Mouse (Mus musculus) megakaryocyte, embryonic 14.5 days (primary cell): ENCODE measurements around the gene Gm12184. TPM values are rescaled to one million over a fixed set of nuclear protein-coding genes. Genes with fewer than 3 reads are reported as not detected.

ENCODE experiments used
- H3K27me3 ChIP-seq: replicated peaks from 2 replicates; pipeline ENCODE3; 2012; ENCODE audit warnings: inconsistent platforms
- H3K36me3 ChIP-seq: replicated peaks from 2 replicates; pipeline ENCODE3; 2012; ENCODE audit warnings: low read length, inconsistent platforms, mixed read lengths
- H3K4me1 ChIP-seq: 2 replicates; pipeline ENCODE4 v1.6.1; 2012; ENCODE audit warnings: inconsistent platforms
- H3K4me3 ChIP-seq: replicated peaks from 2 replicates; pipeline ENCODE3; 2012; ENCODE audit warnings: moderate library complexity, mild to moderate bottlenecking, inconsistent platforms
- H3K9me3 ChIP-seq: 2 replicates; pipeline ENCODE4 v1.6.1; 2012; ENCODE audit warnings: inconsistent platforms
- FLI1 ChIP-seq: IDR thresholded peaks from 2 replicates; pipeline ENCODE4 v1.6.1; 2012; ENCODE audit warnings: low read length, inconsistent platforms, mixed read lengths
- GATA1 ChIP-seq: IDR thresholded peaks from 3 replicates; pipeline ENCODE4 v1.6.1; 2012; ENCODE audit warnings: mixed read lengths, low read length, inconsistent platforms, borderline replicate concordance
- polyA plus RNA-seq: library from polyadenylated mRNA; stranded (reverse); fragments of >175 nt; gene quantifications from 2 replicates; pipeline ENCODE4 v1.2.3, GENCODE M21; 2012; ENCODE audit warnings: low replicate concordance; ENCODE audit not compliant: insufficient read depth

Gm12184 gene
- polyA plus RNA-seq, 1 experiment = 18.6 TPM

DNA sequence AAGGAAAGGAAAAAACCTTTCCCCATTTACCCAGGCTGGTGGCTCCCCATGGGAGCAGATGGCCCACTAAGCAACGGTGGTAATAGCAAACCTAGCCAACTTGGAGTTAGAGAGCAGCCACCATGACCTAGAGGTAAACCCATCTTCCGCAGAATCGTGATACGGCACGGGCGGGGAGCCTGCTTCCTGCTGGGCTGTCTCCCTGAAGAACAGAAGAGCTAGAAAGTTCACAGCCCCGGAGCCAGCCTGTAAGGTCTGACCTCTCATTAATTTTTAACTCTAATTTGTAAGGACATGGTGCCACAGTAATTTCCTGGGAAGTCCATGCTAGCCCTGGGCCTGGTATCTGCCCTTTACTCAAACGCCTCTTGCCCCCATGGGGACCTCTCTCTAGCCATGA is 35.5 kb downstream of the Gm12184 start:
- no peak for TF ChIP-seq GATA1
- H3K9me3 ChIP-seq = no peaks in the 10 kb centered on the region
- peaks cover 11% of the 10 kb centered on the region for H3K36me3 ChIP-seq
- no peaks in the 10 kb centered on the region for H3K27me3 ChIP-seq
- H3K4me3 ChIP-seq = no peak overlapping the region
- H3K4me1 ChIP-seq = peaks cover 45% of the 10 kb centered on the region

DNA sequence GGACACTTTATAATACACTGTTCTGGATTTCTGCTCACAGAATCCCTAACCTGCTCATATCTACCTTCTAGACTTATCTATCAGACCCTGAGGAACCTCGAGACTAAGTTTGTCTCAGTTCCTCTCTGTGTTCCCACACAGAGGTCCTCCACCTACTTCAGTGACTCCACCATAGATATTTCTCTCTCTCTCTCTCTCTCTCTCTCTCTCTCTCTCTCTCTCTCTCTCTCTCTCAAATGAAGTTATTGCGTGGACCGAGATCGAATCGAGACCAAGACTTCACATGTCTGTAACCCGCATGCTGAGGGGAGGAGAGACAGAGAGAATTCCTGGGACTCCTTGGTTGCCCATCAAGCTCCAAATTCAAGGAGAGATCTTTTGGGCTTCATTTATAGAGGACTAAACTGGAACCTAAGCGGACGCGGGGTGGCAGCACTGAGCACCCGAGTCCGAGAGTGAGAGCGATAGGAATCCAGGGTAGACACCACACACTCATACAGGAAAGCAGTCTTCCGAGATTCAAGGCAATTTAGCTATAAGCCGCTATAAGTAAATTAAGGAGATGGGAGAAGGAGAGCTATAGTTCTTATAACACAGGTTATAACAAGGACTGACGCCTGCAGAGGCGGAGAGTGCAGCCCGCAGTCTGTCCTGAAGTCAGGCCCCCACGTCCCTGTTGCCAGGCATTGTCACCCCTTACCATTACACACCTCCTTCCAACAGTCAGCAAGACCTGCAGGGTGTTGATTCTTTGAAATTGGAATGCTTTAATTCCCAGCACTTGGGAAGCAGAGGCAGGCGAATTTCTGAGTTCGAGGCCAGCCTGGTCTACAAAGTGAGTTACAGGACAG is 36.3 kb downstream of the Gm12184 start:
- H3K4me1 ChIP-seq = peaks cover 44% of the 10 kb centered on the region
- peak overlapping the region; percentile 87 for H3K4me3 ChIP-seq
- H3K27me3 ChIP-seq = no peaks in the 10 kb centered on the region
- no peak for TF ChIP-seq FLI1
- no peak for TF ChIP-seq GATA1
- peaks cover 14% of the 10 kb centered on the region for H3K36me3 ChIP-seq
- H3K9me3 ChIP-seq = no peaks in the 10 kb centered on the region

- peaks cover 48% of the 10 kb centered on the region for H3K4me1 ChIP-seq
- no peak overlapping the region for H3K4me3 ChIP-seq
- H3K27me3 ChIP-seq = no peaks in the 10 kb centered on the region
- no peak for TF ChIP-seq FLI1
- no peak for TF ChIP-seq GATA1
- no peaks in the 10 kb centered on the region for H3K9me3 ChIP-seq
- H3K36me3 ChIP-seq = peaks cover 10% of the 10 kb centered on the region
These were observed 37.2 kb downstream of the Gm12184 start for GRCm38 (mm10) chr11:48789215-48789614.

DNA sequence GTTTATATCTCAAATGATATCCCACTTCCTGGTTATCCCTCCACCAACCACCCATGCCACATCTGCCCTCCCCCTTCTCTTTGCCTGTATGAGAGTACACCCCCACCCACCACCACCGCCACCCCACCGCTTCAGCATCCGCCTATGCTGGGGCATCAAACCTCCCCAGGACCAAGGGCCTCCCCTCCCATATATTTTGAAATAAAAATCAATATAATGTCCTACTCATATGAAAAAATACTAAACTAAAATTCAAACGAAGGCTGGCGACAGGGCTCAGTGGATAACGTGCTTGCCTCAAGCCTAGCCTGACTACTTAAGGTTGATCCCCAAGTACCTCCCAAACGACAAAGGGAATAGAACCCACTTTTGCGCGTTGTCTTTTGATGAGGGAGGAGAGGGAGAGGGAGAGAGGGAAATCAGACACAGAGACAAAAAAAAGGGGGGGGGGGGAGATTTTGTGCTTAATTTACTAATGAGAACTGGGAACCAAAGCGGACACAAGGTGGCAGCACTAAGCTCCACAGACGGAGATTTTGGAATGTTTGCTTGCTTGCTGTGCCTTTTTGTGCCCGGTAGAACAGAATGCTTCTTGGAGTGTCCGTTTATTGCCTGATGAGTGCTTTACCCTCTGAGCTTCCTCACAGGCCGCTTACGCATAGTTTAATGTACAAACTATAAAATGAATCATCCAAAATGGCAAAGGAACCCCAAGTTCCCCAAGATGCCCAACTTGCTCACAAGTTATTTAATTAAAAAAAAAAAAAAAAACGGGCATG is 38.0 kb downstream of the Gm12184 start:
- peaks cover 47% of the 10 kb centered on the region for H3K4me1 ChIP-seq

GRCm38 (mm10) chr11:48787455-48788211 is 38.8 kb downstream of the Gm12184 start:
- TF ChIP-seq GATA1 (no peak), FLI1 (no peak)

More for the DNA sequence above, 38.0 kb downstream of the Gm12184 start:
- TF ChIP-seq GATA1 = no peak
- no peak for TF ChIP-seq FLI1
- H3K27me3 ChIP-seq = no peaks in the 10 kb centered on the region
- peak overlapping the region; percentile 91 for H3K4me3 ChIP-seq
- no peaks in the 10 kb centered on the region for H3K9me3 ChIP-seq
- peaks cover 6% of the 10 kb centered on the region for H3K36me3 ChIP-seq

GRCm38 (mm10) chr11:48782243-48782642 is 44.2 kb downstream of the Gm12184 start:
- Histone ChIP-seq H3K36me3 (peaks cover 10% of the 10 kb centered on the region), H3K4me3 (no peak overlapping the region), H3K4me1 (peaks cover 22% of the 10 kb centered on the region), H3K9me3 (no peaks in the 10 kb centered on the region), H3K27me3 (no peaks in the 10 kb centered on the region)
- no peak for TF ChIP-seq FLI1
- TF ChIP-seq GATA1 = no peak

More at GRCm38 (mm10) chr11:48787455-48788211, 38.8 kb downstream of the Gm12184 start:
- Histone ChIP-seq H3K4me1 (peaks cover 47% of the 10 kb centered on the region), H3K4me3 (peak overlapping the region; percentile 91), H3K9me3 (no peaks in the 10 kb centered on the region), H3K27me3 (no peaks in the 10 kb centered on the region), H3K36me3 (peaks cover 8% of the 10 kb centered on the region)

DNA sequence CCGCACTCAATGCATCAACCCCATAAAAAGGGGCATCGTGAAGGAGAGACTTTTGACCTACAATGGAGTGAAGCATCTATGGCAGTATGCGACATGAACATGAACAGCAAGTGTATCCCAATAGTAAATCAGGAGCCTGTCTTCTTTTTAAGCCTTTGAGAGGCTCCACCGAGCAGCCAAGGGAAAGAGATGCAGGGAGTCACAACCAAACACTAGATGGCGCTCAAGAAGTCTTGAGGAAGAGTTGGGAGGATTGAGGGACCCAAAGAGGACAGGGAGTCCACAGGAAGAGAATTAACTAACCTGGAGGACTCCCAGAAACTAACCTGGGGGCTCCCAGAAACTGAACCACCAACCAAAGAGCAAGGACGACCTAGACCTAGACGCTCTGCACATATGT is 47.0 kb downstream of the Gm12184 start:
- Histone ChIP-seq H3K4me1 (peaks cover 35% of the 10 kb centered on the region), H3K4me3 (peak overlapping the region; percentile 48), H3K36me3 (peaks cover 6% of the 10 kb centered on the region), H3K9me3 (no peaks in the 10 kb centered on the region), H3K27me3 (no peaks in the 10 kb centered on the region)
- no peak for TF ChIP-seq FLI1
- TF ChIP-seq GATA1 = no peak

- TF ChIP-seq FLI1 = no peak
- H3K36me3 ChIP-seq = peaks cover 2% of the 10 kb centered on the region
- no peak overlapping the region for H3K4me3 ChIP-seq
- H3K9me3 ChIP-seq = no peaks in the 10 kb centered on the region
- H3K27me3 ChIP-seq = no peaks in the 10 kb centered on the region
- peaks cover 48% of the 10 kb centered on the region for H3K4me1 ChIP-seq
These were observed 49.2 kb downstream of the Gm12184 start for GRCm38 (mm10) chr11:48777303-48777702.

GRCm38 (mm10) chr11:48776664-48777063 is 49.8 kb downstream of the Gm12184 start:
- TF ChIP-seq FLI1 (no peak), GATA1 (no peak)
- H3K4me1 ChIP-seq = peaks cover 54% of the 10 kb centered on the region
- peak overlapping the region; percentile 59 for H3K4me3 ChIP-seq
- H3K27me3 ChIP-seq = no peaks in the 10 kb centered on the region
- H3K9me3 ChIP-seq = no peaks in the 10 kb centered on the region
- no peaks in the 10 kb centered on the region for H3K36me3 ChIP-seq

DNA sequence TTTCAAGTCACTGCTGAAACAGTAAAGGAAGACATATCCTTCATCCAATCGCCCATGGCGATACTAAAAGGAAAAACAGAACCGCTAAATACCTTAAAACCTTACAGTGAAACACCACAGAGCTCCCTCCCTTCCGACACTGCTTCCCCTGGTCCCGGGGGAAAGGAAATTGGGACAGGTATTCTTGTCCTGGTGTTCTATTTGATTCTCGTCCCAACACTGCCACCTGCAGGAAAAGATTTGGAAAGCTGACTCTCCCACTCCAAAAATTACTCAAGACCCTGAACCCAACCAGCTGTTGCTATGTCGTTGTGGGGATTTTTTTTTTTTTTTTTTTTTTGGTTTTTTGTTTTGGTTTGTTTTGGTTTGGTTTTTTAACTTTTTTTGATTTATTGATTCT is 51.0 kb downstream of the Gm12184 start:
- no peaks in the 10 kb centered on the region for H3K9me3 ChIP-seq
- no peaks in the 10 kb centered on the region for H3K36me3 ChIP-seq
- peaks cover 63% of the 10 kb centered on the region for H3K4me1 ChIP-seq
- H3K27me3 ChIP-seq = no peaks in the 10 kb centered on the region
- H3K4me3 ChIP-seq = peak overlapping the region; percentile 6
- TF ChIP-seq FLI1 (no peak), GATA1 (no peak)

Other genes starting within 250 kb of the Gm12184 start
- gene Rack1, start 26.3 kb downstream of the Gm12184 start, polyA plus RNA-seq = 2,725 and 4,464 TPM in 2 replicates
- gene Trim41, start 9.3 kb downstream of the Gm12184 start, polyA plus RNA-seq = 18.6 and 56.2 TPM in 2 replicates
- 1.6 and 5.7 TPM in 2 replicates for gene Trim7, start 515 bp downstream of the Gm12184 start, polyA plus RNA-seq
- gene Irgm1, start 45.0 kb upstream of the Gm12184 start, polyA plus RNA-seq = 5.0 TPM in 1 of 2 replicates, not detected in the other
- 0.45 TPM in 1 of 2 replicates, not detected in the other for gene Gm5431, start 75.6 kb upstream of the Gm12184 start, polyA plus RNA-seq
- 3.0 TPM in 1 of 2 replicates, not detected in the other for gene Psme2b, start 119.5 kb upstream of the Gm12184 start, polyA plus RNA-seq
- 0.21 TPM in 1 of 2 replicates, not detected in the other for gene Olfr56, start 152.2 kb upstream of the Gm12184 start, polyA plus RNA-seq
- gene 9930111J21Rik1, start 152.7 kb upstream of the Gm12184 start, polyA plus RNA-seq = 0.18 TPM in 1 of 2 replicates, not detected in the other
- gene Gm12185, start 165.6 kb upstream of the Gm12184 start, polyA plus RNA-seq = not detected in 2 replicates
- 0.22 TPM in 1 of 2 replicates, not detected in the other for gene Tgtp1, start 167.5 kb upstream of the Gm12184 start, polyA plus RNA-seq
- 0.57 TPM in 1 of 2 replicates, not detected in the other for gene 9930111J21Rik2, start 224.6 kb upstream of the Gm12184 start, polyA plus RNA-seq
- 0.45 TPM in 1 of 2 replicates, not detected in the other for gene Tgtp2, start 237.6 kb upstream of the Gm12184 start, polyA plus RNA-seq
- gene Ifi47, start 249.9 kb upstream of the Gm12184 start, polyA plus RNA-seq = 6.0 and 6.4 TPM in 2 replicates